Mouse (Mus musculus) central nervous system, embryonic 11.5 days (tissue): ENCODE measurements around the gene Olfr140. TPM values are rescaled to one million over a fixed set of nuclear protein-coding genes. Genes with fewer than 3 reads are reported as not detected.

Experiments used
- polyA plus RNA-seq: library from polyadenylated mRNA; depleted of rRNA; stranded (reverse); fragments of >200 nt; gene quantifications from 2 replicates; pipeline ENCODE4 v1.2.3, GENCODE M21; 2012; rRNA removed

The Olfr140 gene
- not detected in 2 replicates for polyA plus RNA-seq

GRCm38 (mm10) chr2:90063494-90063893 lies at the start of gene Olfr140:
TSS of gene Olfr140 (minus strand) at chr2:90063594.

GRCm38 (mm10) chr2:90035037-90035436 lies 28.4 kb downstream of the Olfr140 start, which contains the start of gene Olfr1265:
TSS of gene Olfr1265 (plus strand) at chr2:90035337.

GRCm38 (mm10) chr2:90025477-90025876 lies 37.9 kb downstream of the Olfr140 start, which contains the start of gene Olfr1264:
TSS of gene Olfr1264 (minus strand) at chr2:90025577.

GRCm38 (mm10) chr2:90011831-90012230 lies 51.6 kb downstream of the Olfr140 start, which contains the start of gene Olfr1263:
TSS of gene Olfr1263 (plus strand) at chr2:90012131.

GRCm38 (mm10) chr2:89999845-90000244 lies 63.5 kb downstream of the Olfr140 start, which contains the start of gene Olfr1262:
TSS of gene Olfr1262 (plus strand) at chr2:90000145.

Other genes with a start within 250 kb of the Olfr140 start
- not detected in 2 replicates for gene Olfr1256, start 222.0 kb downstream of the Olfr140 start, polyA plus RNA-seq
- not detected in 2 replicates for gene Olfr48, start 215.4 kb downstream of the Olfr140 start, polyA plus RNA-seq
- gene Olfr1257, start 185.2 kb downstream of the Olfr140 start, polyA plus RNA-seq, result not detected in 2 replicates
- gene Olfr1258, start 136.3 kb downstream of the Olfr140 start, polyA plus RNA-seq, result not detected in 2 replicates
- gene Olfr1259, start 114.9 kb downstream of the Olfr140 start, polyA plus RNA-seq, result not detected in 2 replicates
- not detected in 2 replicates for gene Olfr1260, start 89.3 kb downstream of the Olfr140 start, polyA plus RNA-seq
- gene Olfr1261, start 72.4 kb downstream of the Olfr140 start, polyA plus RNA-seq, result not detected in 2 replicates
- gene Olfr1262, start 63.4 kb downstream of the Olfr140 start, polyA plus RNA-seq, result not detected in 2 replicates
- not detected in 2 replicates for gene Olfr1263, start 51.5 kb downstream of the Olfr140 start, polyA plus RNA-seq
- gene Olfr1264, start 38.0 kb downstream of the Olfr140 start, polyA plus RNA-seq, result not detected in 2 replicates
- not detected in 2 replicates for gene Olfr1265, start 28.3 kb downstream of the Olfr140 start, polyA plus RNA-seq
- not detected in 2 replicates for gene Olfr1269, start 57.8 kb upstream of the Olfr140 start, polyA plus RNA-seq
- 0.05 TPM in 1 of 2 replicates, not detected in the other for gene Olfr32, start 78.7 kb upstream of the Olfr140 start, polyA plus RNA-seq
- gene Olfr1270, start 89.5 kb upstream of the Olfr140 start, polyA plus RNA-seq, result not detected in 2 replicates
- gene Olfr1506, start 160.9 kb upstream of the Olfr140 start, polyA plus RNA-seq, result not detected in 2 replicates
- not detected in 2 replicates for gene Olfr142, start 194.0 kb upstream of the Olfr140 start, polyA plus RNA-seq
- gene Olfr1271, start 207.4 kb upstream of the Olfr140 start, polyA plus RNA-seq, result not detected in 2 replicates
- not detected in 2 replicates for gene Olfr1272, start 229.2 kb upstream of the Olfr140 start, polyA plus RNA-seq